22 mouse cellular contexts compared by ENCODE assay signal in the genomic region with DNA sequence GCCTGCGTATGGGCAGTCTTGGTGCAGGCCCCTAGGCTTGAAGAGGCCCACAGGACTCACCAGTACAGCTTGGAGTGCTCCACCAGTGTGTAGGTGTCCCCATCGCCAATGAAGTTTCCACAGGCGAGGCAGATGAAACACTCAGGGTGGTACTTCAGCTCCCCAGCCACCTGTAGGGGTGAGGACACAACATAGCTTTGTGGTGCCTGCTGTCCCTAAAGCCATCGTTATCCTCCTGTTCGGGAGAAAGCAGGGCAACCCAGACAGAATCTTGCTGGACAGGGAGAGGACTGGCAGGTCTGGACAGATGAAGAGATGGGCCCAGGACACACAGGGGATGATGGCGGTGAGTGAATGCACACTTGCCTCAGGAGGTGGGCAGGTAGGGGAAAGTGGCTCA. TPM values are rescaled to one million over a fixed set of nuclear protein-coding genes. Genes with fewer than 3 reads are reported as not detected.
DNase-seq lines count a peak whose midpoint lies in the region; ATAC-seq and TF ChIP-seq lines count a peak whose summit lies in the region.
"Had no signal": no experiment of that assay in that cellular context is flagged by ENCODE, and none has a peak within 500 bp of the region (broad histone marks: within the 10 kb centered on the region; RNA-seq: fewer than 3 reads in every experiment).

No protein-coding gene starts in this region.

- no peaks in the 10 kb centered on the region for H3K9me3 ChIP-seq in midbrain, embryonic 12.5 days
- no peaks in the 10 kb centered on the region for H3K9me3 ChIP-seq in midbrain, embryonic 14.5 days (ENCODE audit: control insufficient read depth, low read length)
- no peaks in the 10 kb centered on the region for H3K9me3 ChIP-seq in ES-Bruce4 (replicated peaks; ENCODE audit: control insufficient read depth, insufficient read depth, low read length, poor library complexity, severe bottlenecking)
- no peaks in the 10 kb centered on the region for H3K9me3 ChIP-seq in hindbrain, embryonic 14.5 days (ENCODE audit: control insufficient read depth, low read length)
- H3K9me3 ChIP-seq: embryonic facial prominence, embryonic 12.5 days; forebrain, embryonic 13.5 days; G1E; heart, embryonic 10.5 days had no signal

- no peak overlapping the region for H3K4me3 ChIP-seq in midbrain, embryonic 12.5 days
- H3K4me3 ChIP-seq in midbrain, embryonic 14.5 days (replicated peaks; ENCODE audit: low read depth, low read length) = no peak overlapping the region
- H3K4me3 ChIP-seq in ES-Bruce4 (ENCODE audit: low read depth, low read length) = peak overlapping the region; percentile 43
- no peak overlapping the region for H3K4me3 ChIP-seq in hindbrain, embryonic 14.5 days (replicated peaks; ENCODE audit: low read length)
- H3K4me3 ChIP-seq: embryonic facial prominence, embryonic 12.5 days; forebrain, embryonic 13.5 days; gastrocnemius, adult 2 months; heart, embryonic 10.5 days had no signal

- no peak for TF ChIP-seq EP300 in ES-Bruce4 (IDR thresholded peaks at IDR 0.05; ENCODE audit: insufficient read depth, low read depth, low read length)

- peak; percentile 91 for DNase-seq in heart, adult 11 months
- no peak for DNase-seq in heart, adult 9 months (ENCODE audit: low spot score in 2 of 2)
- DNase-seq in midbrain, embryonic 14.5 days = no peak
- DNase-seq in hindbrain, embryonic 14.5 days (ENCODE audit: low spot score) = no peak
- DNase-seq in thymus, postnatal 36 days = no peak
- DNase-seq: adrenal gland, adult 8-10 months; adrenal gland, postnatal 36 days; cerebellum, adult 8-10 months; cerebellum, postnatal 14 days; embryo, embryonic 11 days; forebrain, postnatal 0 days; gastrocnemius, adult 2 months; gastrocnemius, postnatal 25 days; heart, postnatal 10 days; heart, postnatal 4 days had no signal

- 94% methylated on average over 6 of the region's 6 CpGs for WGBS in midbrain, embryonic 12.5 days
- 94% methylated on average over 6 of the region's 6 CpGs for WGBS in midbrain, embryonic 14.5 days
- WGBS in hindbrain, embryonic 14.5 days = 90% methylated on average over 6 of the region's 6 CpGs

- H3K4me1 ChIP-seq in midbrain, embryonic 12.5 days = peaks cover 34% of the 10 kb centered on the region
- peaks cover 16% of the 10 kb centered on the region for H3K4me1 ChIP-seq in midbrain, embryonic 14.5 days (ENCODE audit: control insufficient read depth, insufficient read depth, low read length)
- H3K4me1 ChIP-seq in ES-Bruce4 (ENCODE audit: control insufficient read depth, insufficient read depth, low read length) = peaks cover 4% of the 10 kb centered on the region
- H3K4me1 ChIP-seq in hindbrain, embryonic 14.5 days (replicated peaks; ENCODE audit: control insufficient read depth, insufficient read depth, low read length) = peaks cover 25% of the 10 kb centered on the region

- H3K27me3 ChIP-seq in midbrain, embryonic 12.5 days = 0 out of 2 replicates have a peak, but pooled peaks cover 2% of the 10 kb centered on the region
- H3K27me3 ChIP-seq in midbrain, embryonic 14.5 days (ENCODE audit: control insufficient read depth, insufficient read depth, low read length) = no peaks in the 10 kb centered on the region
- no peaks in the 10 kb centered on the region for H3K27me3 ChIP-seq in ES-Bruce4 (ENCODE audit: control insufficient read depth, insufficient read depth, low read length, poor library complexity, severe bottlenecking)
- H3K27me3 ChIP-seq in hindbrain, embryonic 14.5 days (ENCODE audit: control insufficient read depth, insufficient read depth, low read length) = no peaks in the 10 kb centered on the region
- H3K27me3 ChIP-seq: embryonic facial prominence, embryonic 12.5 days; forebrain, embryonic 13.5 days had no signal

- H3K27ac ChIP-seq in midbrain, embryonic 12.5 days (replicated peaks) = 0 out of 2 replicates have a peak overlapping the region, but pooled peaks have one; percentile 66
- H3K27ac ChIP-seq in midbrain, embryonic 14.5 days (replicated peaks; ENCODE audit: low read depth, low read length) = no peak overlapping the region
- no peak overlapping the region for H3K27ac ChIP-seq in ES-Bruce4 (ENCODE audit: insufficient read depth, low read length)
- 0 out of 2 replicates have a peak overlapping the region, but pooled peaks have one; percentile 66 for H3K27ac ChIP-seq in hindbrain, embryonic 14.5 days
- H3K27ac ChIP-seq: embryonic facial prominence, embryonic 12.5 days; heart, embryonic 10.5 days had no signal

- H3K36me3 ChIP-seq in midbrain, embryonic 12.5 days = peaks cover 39% of the 10 kb centered on the region
- peaks cover 55% of the 10 kb centered on the region for H3K36me3 ChIP-seq in midbrain, embryonic 14.5 days (ENCODE audit: control insufficient read depth, insufficient read depth, low read length)
- no peaks in the 10 kb centered on the region for H3K36me3 ChIP-seq in ES-Bruce4 (ENCODE audit: control insufficient read depth, insufficient read depth, low read length, poor library complexity, severe bottlenecking)
- H3K36me3 ChIP-seq in hindbrain, embryonic 14.5 days (replicated peaks; ENCODE audit: control insufficient read depth, insufficient read depth) = peaks cover 51% of the 10 kb centered on the region
- H3K36me3 ChIP-seq: G1E had no signal

- TF ChIP-seq POLR2A in ES-Bruce4 (IDR thresholded peaks at IDR 0.05; ENCODE audit: insufficient read depth, low read length) = no peak

- ATAC-seq in midbrain, embryonic 12.5 days (ENCODE audit: low FRiP score, low read depth) = no peak
- no peak for ATAC-seq in midbrain, embryonic 14.5 days (ENCODE audit: low FRiP score, low TSS enrichment)
- no peak for ATAC-seq in hindbrain, embryonic 14.5 days (ENCODE audit: low FRiP score)
- ATAC-seq: forebrain, embryonic 13.5 days; forebrain, postnatal 0 days; intestine, embryonic 16.5 days had no signal

- H3K4me2 ChIP-seq in midbrain, embryonic 12.5 days (replicated peaks) = no peak overlapping the region
- no peak overlapping the region for H3K4me2 ChIP-seq in midbrain, embryonic 14.5 days (ENCODE audit: low read length)
- H3K4me2 ChIP-seq in hindbrain, embryonic 14.5 days (replicated peaks) = no peak overlapping the region
- H3K4me2 ChIP-seq: embryonic facial prominence, embryonic 12.5 days; forebrain, embryonic 13.5 days had no signal

- no peak for TF ChIP-seq CTCF in ES-Bruce4 (IDR thresholded peaks at IDR 0.05; ENCODE audit: low read depth, low read length)

- H3K9ac ChIP-seq in midbrain, embryonic 12.5 days (replicated peaks) = no peak overlapping the region
- no peak overlapping the region for H3K9ac ChIP-seq in midbrain, embryonic 14.5 days (replicated peaks; ENCODE audit: low read length)
- no peak overlapping the region for H3K9ac ChIP-seq in ES-Bruce4 (ENCODE audit: low read depth, poor library complexity, severe bottlenecking)
- H3K9ac ChIP-seq in hindbrain, embryonic 14.5 days = no peak overlapping the region
- H3K9ac ChIP-seq: embryonic facial prominence, embryonic 12.5 days; forebrain, embryonic 13.5 days; forebrain, postnatal 0 days had no signal

RNA-seq across cellular contexts. Expression of gene Limk1, which starts 15.8 kb away (rescaled TPM):
- polyA plus RNA-seq in midbrain, embryonic 12.5 days (2016; fragmentation: Nextera tagmentation; extraction: Ambion mirVana) = 16.7 and 17.7 TPM in 2 replicates
- 22.3 and 39.4 TPM in 2 replicates for polyA plus RNA-seq in midbrain, embryonic 14.5 days (2014; fragmentation: Nextera tagmentation; extraction: Ambion mirVana)
- 17.9 and 19.1 TPM in 2 replicates for polyA plus RNA-seq in ES-Bruce4 (2011; ENCODE audit: insufficient read depth, insufficient read length, low read depth, missing spikeins)
- 25.5 and 26.4 TPM in 2 replicates for polyA plus RNA-seq in hindbrain, embryonic 14.5 days (2014; fragmentation: Nextera tagmentation; extraction: Ambion mirVana)

RNA-seq across cellular contexts. Expression of gene Eif4h, which starts 33.3 kb away (rescaled TPM):
- polyA plus RNA-seq in midbrain, embryonic 12.5 days (2016; fragmentation: Nextera tagmentation; extraction: Ambion mirVana) = 441 and 455 TPM in 2 replicates
- 357 and 372 TPM in 2 replicates for polyA plus RNA-seq in midbrain, embryonic 14.5 days (2014; fragmentation: Nextera tagmentation; extraction: Ambion mirVana)
- polyA plus RNA-seq in ES-Bruce4 (2011; ENCODE audit: insufficient read depth, insufficient read length, low read depth, missing spikeins) = 304 and 309 TPM in 2 replicates
- polyA plus RNA-seq in hindbrain, embryonic 14.5 days (2014; fragmentation: Nextera tagmentation; extraction: Ambion mirVana) = 329 and 343 TPM in 2 replicates

RNA-seq across cellular contexts. Expression of gene Lat2, which starts 57.8 kb away (rescaled TPM):
- 3.4 and 3.6 TPM in 2 replicates for polyA plus RNA-seq in midbrain, embryonic 12.5 days (2016; fragmentation: Nextera tagmentation; extraction: Ambion mirVana)
- polyA plus RNA-seq in midbrain, embryonic 14.5 days (2014; fragmentation: Nextera tagmentation; extraction: Ambion mirVana) = 1.5 and 2.7 TPM in 2 replicates
- polyA plus RNA-seq in ES-Bruce4 (2011; ENCODE audit: insufficient read depth, insufficient read length, low read depth, missing spikeins) = 2.2 and 2.6 TPM in 2 replicates
- polyA plus RNA-seq in hindbrain, embryonic 14.5 days (2014; fragmentation: Nextera tagmentation; extraction: Ambion mirVana) = 1.1 and 1.5 TPM in 2 replicates

Comparison
In these comparisons a context has a peak if more than half of its experiments do, and no peak if none do; other contexts are left out.
1. H3K27ac ChIP-seq: peak in midbrain, embryonic 12.5 days (single experiment) and hindbrain, embryonic 14.5 days (single experiment); none in midbrain, embryonic 14.5 days (single experiment) and ES-Bruce4 (single experiment).